Mouse (Mus musculus) hindbrain, embryonic 11.5 days (tissue): Measurements from ENCODE around the gene Muc15. TPM values are rescaled to one million over a fixed set of nuclear protein-coding genes. Genes with fewer than 3 reads are reported as not detected.

Experiments used
- ATAC-seq: fragments of 200-750 bp; cut with Nextera tagmentation; 2 replicates; pipeline ENCODE4 v1.8.0; 2017; ENCODE audit warnings: mild to moderate bottlenecking, moderate TSS enrichment, moderate library complexity; ENCODE audit not compliant: low FRiP score
- DNase-seq: peaks from one replicate; pipeline ENCODE4 v3.0.0-alpha.2; 2015; ENCODE audit warnings: low spot score
- H3K27ac ChIP-seq: fragments of 300-500 bp; sonication (generic); 2 replicates; pipeline ENCODE4 v1.5.1; 2014; ENCODE audit warnings: mild to moderate bottlenecking, low read depth, low read length
- H3K27me3 ChIP-seq: fragments of 300-500 bp; sonication (generic); 2 replicates; pipeline ENCODE4 v1.6.1; 2014; ENCODE audit warnings: mild to moderate bottlenecking, low read length, moderate library complexity, mixed read lengths; ENCODE audit not compliant: control insufficient read depth, insufficient read depth
- H3K36me3 ChIP-seq: fragments of 300-500 bp; sonication (generic); 2 replicates; pipeline ENCODE4 v1.6.1; 2014; ENCODE audit warnings: mild to moderate bottlenecking, low read length, moderate library complexity, mixed read lengths; ENCODE audit not compliant: control insufficient read depth, insufficient read depth
- H3K4me1 ChIP-seq: fragments of 300-500 bp; sonication (generic); replicated peaks from 2 replicates; pipeline ENCODE4 v1.6.1; 2014; ENCODE audit warnings: low read length, mixed read lengths; ENCODE audit not compliant: control insufficient read depth, insufficient read depth
- H3K4me2 ChIP-seq: fragments of 300-500 bp; sonication (generic); replicated peaks from 2 replicates; pipeline ENCODE4 v1.6.1; 2014; ENCODE audit warnings: mild to moderate bottlenecking, low read depth, low read length
- H3K4me3 ChIP-seq: fragments of 300-500 bp; sonication (generic); 2 replicates; pipeline ENCODE4 v1.5.1; 2014; ENCODE audit warnings: low read depth, low read length
- H3K9ac ChIP-seq: fragments of 300-500 bp; sonication (generic); 2 replicates; pipeline ENCODE4 v1.6.1; 2014; ENCODE audit warnings: low read depth, low read length
- H3K9me3 ChIP-seq: fragments of 300-500 bp; sonication (generic); 2 replicates; pipeline ENCODE4 v1.6.1; 2016; ENCODE audit warnings: low read length; ENCODE audit not compliant: control insufficient read depth
- WGBS: fragments of 180-500 bp; shearing (Covaris S2); extraction: QIAGEN DNeasy Blood & Tissue Kit; methylation state at CpG from one replicate; pipeline ENCODE4 v1.1.7; 2014; 5-methylcytosine and 5-hydroxymethylcytosine counted together
- polyA plus RNA-seq: library from polyadenylated mRNA; unstranded; fragments of >200 nt; fragmentation: Nextera tagmentation; extraction: Ambion mirVana; gene quantifications from 2 replicates; pipeline ENCODE4 v1.2.1, GENCODE M21; 2014

Muc15 gene
- 0.06 and 0.25 TPM in 2 replicates for polyA plus RNA-seq

DNA sequence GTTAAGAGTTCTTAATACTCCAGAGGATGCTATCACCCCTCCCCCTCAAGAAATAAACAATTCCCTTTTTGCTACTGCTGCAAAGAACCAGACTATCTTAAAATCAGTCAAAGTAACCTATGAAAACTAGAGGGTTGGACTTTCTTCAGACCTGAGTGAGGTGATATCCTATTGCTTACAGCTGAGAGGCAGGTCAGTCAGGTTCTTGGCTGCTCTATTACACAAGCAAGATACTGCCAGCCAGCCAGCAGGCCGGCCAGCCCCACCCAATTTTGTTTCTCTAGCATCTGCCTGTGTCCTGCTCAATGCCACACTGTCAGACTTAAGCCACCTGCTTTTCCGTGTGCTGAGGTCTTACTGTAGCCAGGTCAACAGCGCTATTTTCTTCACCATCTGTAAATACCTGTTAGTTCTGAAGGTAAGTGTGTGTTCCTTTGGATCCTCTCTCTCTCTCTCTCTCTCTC is at the start of gene Muc15:
Gene Muc15, plus strand, starts transcription at position 51 of the 464 bp plus-strand sequence.
- Histone ChIP-seq H3K27me3 (no peaks in the 10 kb centered on the region), H3K4me1 (no peaks in the 10 kb centered on the region), H3K9me3 (no peaks in the 10 kb centered on the region), H3K4me3 (no peak within 1 kb of the TSS), H3K27ac (no peak within 1 kb of the TSS), H3K9ac (no peak within 1 kb of the TSS), H3K4me2 (no peak within 1 kb of the TSS), H3K36me3 (no peaks in the 10 kb centered on the region)
- 61% methylated on average over 3 of the region's 3 CpGs for WGBS
- DNase-seq: no peak
- ATAC-seq: no peak

DNA sequence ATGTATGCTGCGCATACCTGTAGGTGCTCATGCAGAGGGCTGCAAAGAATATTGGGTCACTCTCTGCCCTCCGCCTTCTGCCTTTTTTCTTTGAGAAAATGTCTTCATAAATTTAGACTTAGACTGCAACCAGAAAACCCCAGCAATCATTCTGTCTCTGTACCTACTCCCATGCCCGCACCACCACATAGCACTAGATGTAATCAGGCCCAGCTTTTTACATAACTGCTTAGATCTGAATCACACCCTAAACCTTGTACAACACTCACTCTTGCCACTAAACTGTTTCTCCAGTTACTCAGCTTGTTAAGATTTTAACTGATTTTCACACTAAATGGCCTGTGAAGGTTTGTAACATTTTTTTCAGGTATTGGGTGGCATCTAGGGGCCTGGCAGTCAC is 11.7 kb upstream of the Muc15 start:
- H3K4me1 ChIP-seq: no peaks in the 10 kb centered on the region
- no peaks in the 10 kb centered on the region for H3K27me3 ChIP-seq
- H3K9ac ChIP-seq: no peak overlapping the region
- H3K36me3 ChIP-seq: no peaks in the 10 kb centered on the region
- H3K4me3 ChIP-seq: no peak overlapping the region
- no peak overlapping the region for H3K27ac ChIP-seq
- no peaks in the 10 kb centered on the region for H3K9me3 ChIP-seq
- no peak for ATAC-seq
- H3K4me2 ChIP-seq: no peak overlapping the region
- 94% methylated on average over 3 of the region's 3 CpGs for WGBS
- DNase-seq: no peak

GRCm38 (mm10) chr2:110710055-110710720 is 11.0 kb upstream of the Muc15 start:
- H3K4me3 ChIP-seq: no peak overlapping the region
- H3K27ac ChIP-seq: no peak overlapping the region
- DNase-seq (no peak), ATAC-seq (no peak)
- no peak overlapping the region for H3K9ac ChIP-seq
- H3K36me3 ChIP-seq: no peaks in the 10 kb centered on the region
- no peaks in the 10 kb centered on the region for H3K9me3 ChIP-seq
- WGBS: 83% methylated on average over 10 of the region's 10 CpGs
- no peaks in the 10 kb centered on the region for H3K4me1 ChIP-seq
- no peak overlapping the region for H3K4me2 ChIP-seq
- no peaks in the 10 kb centered on the region for H3K27me3 ChIP-seq

- Histone ChIP-seq H3K4me1 (no peaks in the 10 kb centered on the region), H3K4me2 (no peak overlapping the region), H3K9me3 (no peaks in the 10 kb centered on the region), H3K27me3 (no peaks in the 10 kb centered on the region), H3K4me3 (no peak overlapping the region), H3K27ac (no peak overlapping the region), H3K9ac (no peak overlapping the region), H3K36me3 (no peaks in the 10 kb centered on the region)
- DNase-seq (no peak), ATAC-seq (no peak)
These were observed 2.1 kb upstream of the Muc15 start for GRCm38 (mm10) chr2:110719051-110719450.

DNA sequence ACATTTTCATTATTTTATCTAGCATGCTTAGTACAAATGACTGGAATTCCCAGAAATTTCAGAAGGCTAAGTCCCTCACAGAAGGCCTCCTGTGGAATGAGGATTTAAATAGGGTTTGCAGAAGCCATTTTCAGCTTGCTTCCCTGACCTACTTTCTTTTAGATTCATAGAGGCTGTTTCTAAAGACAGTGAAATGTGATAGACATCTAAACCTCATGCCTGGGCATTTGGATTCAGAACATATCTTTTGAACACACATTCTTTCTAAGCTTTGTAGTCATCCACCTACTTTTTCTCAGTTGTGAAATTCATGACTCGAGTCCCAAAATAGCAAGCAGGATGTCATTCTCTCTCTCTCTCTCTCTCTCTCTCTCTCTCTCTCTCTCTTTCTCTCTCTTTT is 1.1 kb downstream of the Muc15 start:
- no peak for ATAC-seq
- WGBS: 96% methylated on average over 1 of the region's 1 CpGs

GRCm38 (mm10) chr2:110726106-110726505 is 5.0 kb downstream of the Muc15 start:
- Histone ChIP-seq H3K36me3 (no peaks in the 10 kb centered on the region), H3K4me2 (no peak overlapping the region), H3K27me3 (no peaks in the 10 kb centered on the region), H3K9me3 (no peaks in the 10 kb centered on the region), H3K9ac (no peak overlapping the region), H3K4me3 (no peak overlapping the region), H3K4me1 (no peaks in the 10 kb centered on the region), H3K27ac (no peak overlapping the region)
- ATAC-seq (no peak), DNase-seq (no peak)

More for the DNA sequence above, 1.1 kb downstream of the Muc15 start:
- Histone ChIP-seq H3K9me3 (no peaks in the 10 kb centered on the region), H3K36me3 (no peaks in the 10 kb centered on the region), H3K27me3 (no peaks in the 10 kb centered on the region), H3K4me2 (no peak overlapping the region), H3K4me3 (no peak overlapping the region), H3K27ac (no peak overlapping the region), H3K9ac (no peak overlapping the region), H3K4me1 (no peaks in the 10 kb centered on the region)
- no peak for DNase-seq

GRCm38 (mm10) chr2:110737236-110737635 is 16.1 kb downstream of the Muc15 start:
- Histone ChIP-seq H3K9ac (no peak overlapping the region), H3K4me2 (no peak overlapping the region), H3K36me3 (no peaks in the 10 kb centered on the region), H3K27me3 (no peaks in the 10 kb centered on the region), H3K9me3 (no peaks in the 10 kb centered on the region), H3K4me3 (no peak overlapping the region), H3K4me1 (no peaks in the 10 kb centered on the region), H3K27ac (no peak overlapping the region)
- ATAC-seq: no peak
- WGBS: 84% methylated on average over 4 of the region's 4 CpGs
- DNase-seq: no peak

DNA sequence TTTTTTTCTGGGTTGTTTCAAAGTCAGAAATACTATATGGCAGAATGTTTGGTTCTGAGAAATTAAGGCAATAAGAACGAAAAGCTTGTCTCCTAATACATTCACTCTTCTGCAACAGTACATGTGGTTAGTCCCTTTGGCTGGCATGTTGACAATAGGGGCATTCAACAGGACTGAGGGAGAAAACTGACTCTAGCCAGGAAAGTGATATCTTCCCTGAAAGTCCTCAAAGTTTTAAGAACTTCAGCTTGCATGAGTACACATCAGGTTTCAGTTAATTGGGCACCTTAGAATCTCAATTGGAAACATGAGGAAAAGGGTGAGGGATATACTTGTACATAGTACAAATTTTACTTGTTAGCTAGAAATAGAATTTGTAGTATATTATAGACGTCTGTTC is 16.8 kb downstream of the Muc15 start:
- Histone ChIP-seq H3K36me3 (no peaks in the 10 kb centered on the region), H3K4me2 (no peak overlapping the region), H3K9me3 (no peaks in the 10 kb centered on the region), H3K9ac (no peak overlapping the region), H3K4me3 (no peak overlapping the region), H3K27me3 (no peaks in the 10 kb centered on the region), H3K27ac (no peak overlapping the region), H3K4me1 (no peaks in the 10 kb centered on the region)
- WGBS: 76% methylated on average over 2 of the region's 2 CpGs
- ATAC-seq: no peak
- DNase-seq: no peak

GRCm38 (mm10) chr2:110739781-110740180 is 18.6 kb downstream of the Muc15 start:
- Histone ChIP-seq H3K4me1 (no peaks in the 10 kb centered on the region), H3K4me2 (no peak overlapping the region), H3K4me3 (no peak overlapping the region), H3K9ac (no peak overlapping the region), H3K27me3 (no peaks in the 10 kb centered on the region), H3K27ac (no peak overlapping the region), H3K9me3 (no peaks in the 10 kb centered on the region), H3K36me3 (no peaks in the 10 kb centered on the region)
- 75% methylated on average over 1 of the region's 1 CpGs for WGBS
- ATAC-seq: no peak
- no peak for DNase-seq
